Mouse (Mus musculus) liver, adult 2 months (tissue): ENCODE measurements around the gene Mapkapk2.

Source experiments
- CTCF ChIP-seq: fragments of 200-500 bp; IDR thresholded peaks from 2 replicates; pipeline ENCODE4 v1.5.1; 2011; ENCODE audit warnings: low read depth, low read length, control low read depth
- POLR2A ChIP-seq: fragments of 200-500 bp; IDR thresholded peaks from 2 replicates; pipeline ENCODE4 v1.6.1; 2011; ENCODE audit warnings: low read length, control low read depth; ENCODE audit not compliant: insufficient read depth; ENCODE audit errors: extremely low read depth

- no peak for TF ChIP-seq POLR2A
- TF ChIP-seq CTCF: no peak
These were observed 6.1 kb downstream of the Mapkapk2 start for GRCm38 (mm10) chr1:131091481-131091880.
